Mouse (Mus musculus) heart, adult 2 months (tissue): ENCODE results near the gene Fbxo39.

Source experiments
- CTCF ChIP-seq: fragments of 200-600 bp; IDR thresholded peaks from 2 replicates; pipeline ENCODE4 v1.8.1; 2022; ENCODE audit warnings: antibody characterized with exemption, mild to moderate bottlenecking, moderate library complexity
- EP300 ChIP-seq: fragments of 200-500 bp; IDR thresholded peaks from 2 replicates; pipeline ENCODE4 v1.6.1; 2011; ENCODE audit warnings: low read depth, low read length, control low read depth; ENCODE audit not compliant: insufficient read depth
- POLR2A ChIP-seq: fragments of 200-500 bp; IDR thresholded peaks from 2 replicates; pipeline ENCODE4 v1.6.1; 2011; ENCODE audit warnings: mild to moderate bottlenecking, low read depth, low read length, control low read depth; ENCODE audit not compliant: insufficient read depth

DNA sequence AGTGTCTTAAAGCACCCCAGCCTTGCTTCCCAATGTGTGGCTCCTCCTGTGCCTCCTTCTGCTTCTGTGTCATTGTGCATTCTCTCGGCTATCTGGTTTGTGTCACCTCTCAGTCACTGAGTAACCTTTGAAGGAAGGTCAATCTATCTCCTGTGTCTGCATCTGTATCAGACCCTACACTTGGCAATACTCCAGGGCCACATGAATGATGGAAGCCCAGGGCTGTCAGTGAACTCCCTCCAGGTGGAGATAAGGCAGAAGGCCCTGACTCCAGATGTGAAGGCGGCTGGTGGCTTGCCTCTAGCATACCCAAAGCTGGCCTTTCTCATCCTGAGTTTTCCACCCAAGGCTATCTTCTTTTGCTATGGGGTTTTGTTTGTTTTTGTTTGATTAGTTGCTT is 5.3 kb upstream of the Fbxo39 start:
- TF ChIP-seq CTCF (no peak), POLR2A (no peak), EP300 (no peak)
